Mouse (Mus musculus) embryonic facial prominence, embryonic 15.5 days (tissue): ENCODE measurements around the gene Nln. TPM values are rescaled to one million over a fixed set of nuclear protein-coding genes. Genes with fewer than 3 reads are reported as not detected.

Experiments used
- ATAC-seq: fragments of 200-750 bp; cut with Nextera tagmentation; 2 replicates; pipeline ENCODE4 v1.8.0; 2017; ENCODE audit warnings: low read depth, moderate TSS enrichment; ENCODE audit not compliant: insufficient number of reproducible peaks, low FRiP score, low TSS enrichment
- H3K27ac ChIP-seq: fragments of 300-500 bp; sonication (generic); replicated peaks from 2 replicates; pipeline ENCODE4 v1.5.1; 2015; ENCODE audit warnings: mild to moderate bottlenecking, inconsistent platforms
- H3K27me3 ChIP-seq: fragments of 300-500 bp; sonication (generic); 2 replicates; pipeline ENCODE4 v1.6.1; 2015; ENCODE audit warnings: inconsistent platforms
- H3K36me3 ChIP-seq: fragments of 300-500 bp; sonication (generic); 2 replicates; pipeline ENCODE4 v1.6.1; 2015; ENCODE audit warnings: mild to moderate bottlenecking, inconsistent platforms
- H3K4me1 ChIP-seq: fragments of 300-500 bp; sonication (generic); 2 replicates; pipeline ENCODE4 v1.6.1; 2015; ENCODE audit warnings: inconsistent platforms
- H3K4me2 ChIP-seq: fragments of 300-500 bp; sonication (generic); replicated peaks from 2 replicates; pipeline ENCODE4 v1.6.1; 2015; ENCODE audit warnings: mild to moderate bottlenecking, inconsistent platforms
- H3K4me3 ChIP-seq: fragments of 300-500 bp; sonication (generic); replicated peaks from 2 replicates; pipeline ENCODE4 v1.5.1; 2015; ENCODE audit warnings: mild to moderate bottlenecking, inconsistent platforms
- H3K9ac ChIP-seq: fragments of 300-500 bp; sonication (generic); 2 replicates; pipeline ENCODE4 v1.6.1; 2015; ENCODE audit warnings: inconsistent platforms
- H3K9me3 ChIP-seq: fragments of 300-500 bp; sonication (generic); replicated peaks from 2 replicates; pipeline ENCODE4 v1.6.1; 2016; ENCODE audit warnings: inconsistent platforms
- WGBS: fragments of 180-500 bp; shearing (Covaris S2); methylation state at CpG from one replicate; pipeline ENCODE4 v1.1.7; 2015; 5-methylcytosine and 5-hydroxymethylcytosine counted together
- polyA plus RNA-seq: library from polyadenylated mRNA; unstranded; fragments of >200 nt; fragmentation: Nextera tagmentation; extraction: Ambion mirVana; gene quantifications from 2 replicates; pipeline ENCODE4 v1.2.1, GENCODE M21; 2015

The Nln gene
- polyA plus RNA-seq, 1 experiment from 2014 or later = 18.8 TPM

- Histone ChIP-seq H3K4me3 (no peak overlapping the region), H3K36me3 (no peaks in the 10 kb centered on the region), H3K4me2 (no peak overlapping the region), H3K4me1 (peaks cover 51% of the 10 kb centered on the region), H3K27ac (0 out of 2 replicates have a peak overlapping the region, but pooled peaks have one; percentile 68), H3K9me3 (no peaks in the 10 kb centered on the region), H3K9ac (no peak overlapping the region), H3K27me3 (no peaks in the 10 kb centered on the region)
- no peak for ATAC-seq
- WGBS = 87% methylated on average over 4 of the region's 4 CpGs
Measured at GRCm38 (mm10) chr13:104030956-104031355, 78.5 kb downstream of the Nln start.

- no peak overlapping the region for H3K9ac ChIP-seq
- H3K9me3 ChIP-seq = no peaks in the 10 kb centered on the region
Measured at GRCm38 (mm10) chr13:104029511-104029910, 79.9 kb downstream of the Nln start.

GRCm38 (mm10) chr13:104029089-104029488 lies 80.3 kb downstream of the Nln start:
- no peaks in the 10 kb centered on the region for H3K27me3 ChIP-seq
- H3K27ac ChIP-seq = no peak overlapping the region
- 85% methylated on average over 5 of the region's 5 CpGs for WGBS
- H3K9me3 ChIP-seq = no peaks in the 10 kb centered on the region
- no peak for ATAC-seq
- H3K9ac ChIP-seq = no peak overlapping the region
- peaks cover 48% of the 10 kb centered on the region for H3K4me1 ChIP-seq
- H3K36me3 ChIP-seq = no peaks in the 10 kb centered on the region
- no peak overlapping the region for H3K4me3 ChIP-seq
- H3K4me2 ChIP-seq = no peak overlapping the region

More at GRCm38 (mm10) chr13:104029511-104029910, 79.9 kb downstream of the Nln start:
- Histone ChIP-seq H3K27ac (no peak overlapping the region), H3K4me2 (no peak overlapping the region), H3K27me3 (no peaks in the 10 kb centered on the region), H3K4me1 (peaks cover 52% of the 10 kb centered on the region), H3K36me3 (no peaks in the 10 kb centered on the region), H3K4me3 (no peak overlapping the region)
- ATAC-seq = no peak

DNA sequence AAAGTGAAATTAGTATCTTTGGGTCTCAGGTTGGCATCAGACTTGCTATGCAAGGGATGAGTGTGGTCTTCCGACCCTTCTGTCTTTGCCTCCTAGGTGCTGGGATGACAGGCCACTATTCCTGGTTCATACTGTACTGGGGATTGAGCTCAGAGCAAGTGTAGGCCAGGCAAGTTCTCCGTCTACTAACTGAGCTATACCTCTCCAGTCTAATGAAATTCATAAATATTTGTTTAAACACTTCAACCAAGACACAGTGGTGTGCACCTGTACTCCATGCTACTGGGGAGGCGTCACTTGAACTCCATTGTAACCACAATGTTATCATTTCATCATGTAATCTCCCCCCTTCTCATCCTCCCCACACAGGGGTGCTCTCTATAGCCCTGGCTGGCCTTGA lies 82.9 kb downstream of the Nln start:
- H3K9me3 ChIP-seq = no peaks in the 10 kb centered on the region
- no peak overlapping the region for H3K27ac ChIP-seq
- no peaks in the 10 kb centered on the region for H3K27me3 ChIP-seq
- WGBS = 90% methylated on average over 3 of the region's 3 CpGs
- no peak overlapping the region for H3K4me3 ChIP-seq
- no peak overlapping the region for H3K9ac ChIP-seq
- ATAC-seq = no peak
- H3K4me1 ChIP-seq = peaks cover 35% of the 10 kb centered on the region
- no peaks in the 10 kb centered on the region for H3K36me3 ChIP-seq
- no peak overlapping the region for H3K4me2 ChIP-seq

DNA sequence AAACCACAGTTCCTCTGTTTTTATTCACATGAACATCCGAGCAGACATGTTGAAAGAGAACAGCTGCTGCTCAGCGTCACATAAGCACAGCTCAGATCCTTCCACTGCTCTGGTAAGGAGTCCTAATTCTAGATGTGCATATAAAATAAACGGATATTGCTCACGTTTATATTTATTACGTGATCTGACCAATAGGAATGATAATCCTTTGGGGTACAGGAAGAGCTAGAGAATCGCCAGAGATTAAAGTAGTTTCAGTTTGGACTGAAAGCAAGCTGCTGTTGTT lies 83.8 kb downstream of the Nln start:
- Histone ChIP-seq H3K4me1 (peaks cover 29% of the 10 kb centered on the region), H3K9ac (no peak overlapping the region), H3K4me3 (no peak overlapping the region), H3K4me2 (peak overlapping the region; percentile 34), H3K27ac (peak overlapping the region; percentile 84), H3K9me3 (no peaks in the 10 kb centered on the region), H3K27me3 (no peaks in the 10 kb centered on the region), H3K36me3 (no peaks in the 10 kb centered on the region)
- 27% methylated on average over 6 of the region's 6 CpGs for WGBS
- no peak for ATAC-seq

DNA sequence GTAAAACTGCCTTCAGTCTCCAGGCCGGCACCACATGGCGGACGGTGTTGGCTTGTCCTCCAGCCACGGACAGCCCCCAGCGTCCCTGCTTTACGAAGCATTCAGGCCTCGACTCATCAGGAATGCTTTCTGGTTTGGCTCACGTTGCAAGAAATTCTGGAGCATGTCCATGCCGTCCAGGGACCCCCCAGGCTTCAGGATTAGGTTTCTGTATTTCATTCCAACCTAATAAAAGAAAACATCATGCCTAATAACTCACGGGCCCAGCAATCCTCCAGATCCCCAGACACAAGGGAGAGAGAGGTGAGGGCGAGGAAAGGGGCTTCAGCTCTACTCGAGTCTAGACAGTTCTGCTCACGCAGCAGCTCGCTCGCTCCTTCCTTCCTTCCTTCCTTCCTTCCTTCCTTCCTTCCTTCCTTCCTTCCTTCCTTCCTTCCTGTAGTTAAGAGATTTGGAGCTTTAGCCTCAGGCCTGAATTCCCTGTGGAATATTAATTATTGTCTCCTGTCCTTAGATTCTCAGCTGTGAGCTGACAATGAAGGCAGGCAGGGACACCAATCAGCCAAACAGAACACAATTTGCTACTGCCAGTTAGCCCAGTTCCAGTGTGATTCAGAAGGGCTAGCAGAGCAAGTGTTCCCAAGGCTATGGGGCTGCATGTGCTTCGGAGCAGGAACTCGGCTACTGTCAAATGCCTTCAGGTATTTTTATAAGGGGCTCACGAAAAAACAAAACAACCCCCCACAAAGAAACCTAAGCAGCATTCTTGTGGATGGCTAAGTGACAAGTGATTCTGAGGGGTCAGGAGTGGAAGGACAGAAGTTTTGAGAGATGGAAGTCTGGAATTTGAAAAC lies 84.3 kb downstream of the Nln start:
- Histone ChIP-seq H3K4me2 (peak overlapping the region; percentile 34), H3K36me3 (no peaks in the 10 kb centered on the region), H3K4me1 (peaks cover 29% of the 10 kb centered on the region), H3K27me3 (no peaks in the 10 kb centered on the region), H3K9ac (no peak overlapping the region), H3K27ac (peak overlapping the region; percentile 84), H3K9me3 (no peaks in the 10 kb centered on the region), H3K4me3 (no peak overlapping the region)
- ATAC-seq = peak; percentile 73; the same call in 1 of the 2 replicates
- WGBS = 17% methylated on average over 18 of the region's 18 CpGs

- H3K9me3 ChIP-seq = no peaks in the 10 kb centered on the region
- H3K4me2 ChIP-seq = no peak overlapping the region
- H3K27me3 ChIP-seq = no peaks in the 10 kb centered on the region
- H3K27ac ChIP-seq = no peak overlapping the region
- peaks cover 29% of the 10 kb centered on the region for H3K4me1 ChIP-seq
- ATAC-seq = no peak
- H3K4me3 ChIP-seq = no peak overlapping the region
- no peak overlapping the region for H3K9ac ChIP-seq
- 77% methylated on average over 2 of the region's 2 CpGs for WGBS
- no peaks in the 10 kb centered on the region for H3K36me3 ChIP-seq
Measured at GRCm38 (mm10) chr13:104024275-104024674, 85.1 kb downstream of the Nln start.

DNA sequence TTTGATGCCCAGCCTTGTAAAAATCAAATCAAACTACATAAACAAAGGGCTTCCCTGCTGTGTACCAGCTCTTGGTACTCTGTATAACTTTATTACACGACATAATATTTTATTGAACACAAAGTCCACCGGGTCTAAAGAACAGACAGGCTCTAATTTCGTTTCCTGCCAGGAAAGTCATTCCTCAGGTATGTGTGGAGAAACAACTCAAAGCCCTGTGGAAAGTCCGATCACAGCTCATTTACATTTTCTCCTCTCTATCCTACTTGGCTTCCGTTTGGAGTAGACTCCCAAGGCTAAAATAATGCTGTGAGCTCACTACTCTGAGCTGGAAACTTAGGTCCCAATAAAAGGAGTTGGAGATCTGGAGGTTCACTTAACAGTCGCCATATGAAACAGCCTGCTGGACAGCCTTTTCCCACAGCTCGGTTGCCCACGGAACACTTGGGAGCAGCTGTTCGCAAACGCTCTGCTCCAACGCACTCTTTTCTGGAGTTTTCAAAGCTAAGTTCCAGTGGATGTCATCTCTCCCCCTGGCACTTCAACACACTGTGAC lies 86.0 kb downstream of the Nln start:
- Histone ChIP-seq H3K9ac (no peak overlapping the region), H3K27ac (peak overlapping the region; percentile 66; the same call in 1 of the 2 replicates), H3K4me2 (0 out of 2 replicates have a peak overlapping the region, but pooled peaks have one; percentile 1), H3K9me3 (no peaks in the 10 kb centered on the region), H3K27me3 (no peaks in the 10 kb centered on the region), H3K4me1 (peaks cover 29% of the 10 kb centered on the region), H3K36me3 (no peaks in the 10 kb centered on the region), H3K4me3 (no peak overlapping the region)
- ATAC-seq = no peak
- 39% methylated on average over 11 of the region's 11 CpGs for WGBS

DNA sequence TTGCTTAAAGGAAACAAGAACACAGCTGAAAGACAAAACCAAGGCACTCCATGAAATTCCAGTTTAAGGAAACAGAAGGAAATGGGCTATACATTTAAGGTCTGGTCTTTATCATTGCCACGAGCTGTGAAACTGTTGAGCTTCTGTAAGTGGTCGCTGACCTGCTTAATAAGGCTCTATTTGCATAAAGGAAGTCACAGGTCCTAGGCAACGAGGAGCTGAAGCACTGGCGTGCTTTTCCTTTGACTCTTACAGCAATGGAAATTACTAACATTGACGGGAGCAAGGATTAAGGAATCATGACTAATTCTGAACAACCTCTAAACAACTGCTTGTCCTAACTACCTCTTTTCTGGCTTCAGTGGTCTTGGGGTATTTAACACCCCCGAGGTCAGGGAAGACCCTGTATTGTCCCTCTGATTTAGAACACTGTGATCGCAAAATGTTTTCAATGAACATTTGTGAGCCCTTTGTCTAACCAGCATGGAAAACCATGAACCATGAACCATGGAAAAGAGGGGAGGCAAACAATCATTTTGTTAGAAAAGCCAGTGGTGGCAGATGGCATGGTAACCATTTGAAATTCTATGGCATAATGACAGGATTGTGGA lies 90.8 kb downstream of the Nln start:
- H3K4me2 ChIP-seq = no peak overlapping the region
- H3K27me3 ChIP-seq = no peaks in the 10 kb centered on the region
- no peak overlapping the region for H3K27ac ChIP-seq
- no peak overlapping the region for H3K4me3 ChIP-seq
- H3K9me3 ChIP-seq = no peaks in the 10 kb centered on the region
- H3K36me3 ChIP-seq = no peaks in the 10 kb centered on the region
- ATAC-seq = no peak
- 59% methylated on average over 7 of the region's 7 CpGs for WGBS
- no peak overlapping the region for H3K9ac ChIP-seq
- H3K4me1 ChIP-seq = peaks cover 2% of the 10 kb centered on the region

GRCm38 (mm10) chr13:104015246-104016105 lies 93.9 kb downstream of the Nln start:
- H3K36me3 ChIP-seq = no peaks in the 10 kb centered on the region
- H3K27ac ChIP-seq = no peak overlapping the region
- no peak for ATAC-seq
- 73% methylated on average over 18 of the region's 18 CpGs for WGBS
- no peaks in the 10 kb centered on the region for H3K4me1 ChIP-seq
- no peaks in the 10 kb centered on the region for H3K27me3 ChIP-seq
- no peak overlapping the region for H3K4me2 ChIP-seq
- H3K9ac ChIP-seq = no peak overlapping the region
- no peak overlapping the region for H3K4me3 ChIP-seq
- no peaks in the 10 kb centered on the region for H3K9me3 ChIP-seq

DNA sequence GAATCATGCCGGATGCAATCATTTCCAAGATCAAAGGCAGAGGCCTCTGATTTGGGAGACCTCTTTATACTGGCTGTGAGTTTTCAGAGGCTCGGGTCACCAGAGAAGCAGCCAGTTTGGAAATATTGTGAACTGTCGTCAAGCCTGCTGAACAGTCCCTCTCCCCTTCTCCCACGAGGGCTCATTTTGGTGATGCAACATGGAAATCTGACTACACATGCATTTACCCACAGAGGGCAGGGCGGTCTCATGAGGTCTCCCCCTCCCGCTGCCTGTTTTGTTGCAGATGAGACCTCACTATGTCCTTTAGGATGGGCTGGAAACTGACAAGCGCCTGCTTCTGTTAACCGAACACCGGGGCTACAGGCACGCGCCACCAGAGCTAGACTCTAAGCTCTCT lies 95.4 kb downstream of the Nln start:
- 72% methylated on average over 11 of the region's 11 CpGs for WGBS

More for the DNA sequence above, 95.4 kb downstream of the Nln start:
- Histone ChIP-seq H3K4me1 (no peaks in the 10 kb centered on the region), H3K4me2 (no peak overlapping the region), H3K36me3 (no peaks in the 10 kb centered on the region), H3K27me3 (no peaks in the 10 kb centered on the region), H3K9ac (no peak overlapping the region), H3K4me3 (no peak overlapping the region), H3K27ac (no peak overlapping the region), H3K9me3 (no peaks in the 10 kb centered on the region)
- ATAC-seq = no peak
